Mouse (Mus musculus) spleen, postnatal 14 days (tissue): Measurements from ENCODE around the gene Sema4c.
"Not testable (repeated sequence)": the region's sequence is repeated elsewhere in the genome, so short reads cannot be mapped to it uniquely, and the experiment has no call there.

Experiments used
- DNase-seq, 2 experiments: peaks; one replicate each; pipeline ENCODE4 v3.0.0; 2021 to 2022; ENCODE audit warnings: low spot score in 2 of 2

Gene Sema4c

GRCm38 (mm10) chr1:36556553-36557456, 1.3 kb downstream of the Sema4c start:
- peak; percentile 45 to 68 for DNase-seq

- DNase-seq: no peak
Measured at GRCm38 (mm10) chr1:36555798-36556395, 2.3 kb downstream of the Sema4c start.

GRCm38 (mm10) chr1:36554633-36555399, 3.3 kb downstream of the Sema4c start:
- no peak for DNase-seq

- DNase-seq: no peak
Measured at GRCm38 (mm10) chr1:36552506-36552905, 5.6 kb downstream of the Sema4c start.

- no peak for DNase-seq
Measured at GRCm38 (mm10) chr1:36551904-36552303, 6.2 kb downstream of the Sema4c start.

- no peak for DNase-seq
Measured at GRCm38 (mm10) chr1:36550075-36550863, 7.9 kb downstream of the Sema4c start.

GRCm38 (mm10) chr1:36549491-36549890, 8.7 kb downstream of the Sema4c start:
- no peak for DNase-seq

GRCm38 (mm10) chr1:36548771-36549170, 9.4 kb downstream of the Sema4c start:
- DNase-seq: no peak

GRCm38 (mm10) chr1:36547981-36548598, 10.1 kb downstream of the Sema4c start:
- no peak for DNase-seq

- DNase-seq: peak; percentile 91 to 93
Measured at GRCm38 (mm10) chr1:36546888-36547471, 11.2 kb downstream of the Sema4c start, which contains the start of gene Ankrd39. Gene Ankrd39, minus strand, starts transcription at chr1:36547445.

- DNase-seq: peak in 1 of 2 experiments; percentile 23
Measured at GRCm38 (mm10) chr1:36545845-36546600, 12.1 kb downstream of the Sema4c start.

GRCm38 (mm10) chr1:36545382-36545781, 12.8 kb downstream of the Sema4c start:
- DNase-seq: no peak

GRCm38 (mm10) chr1:36542925-36543324, 15.2 kb downstream of the Sema4c start:
- DNase-seq: no peak

GRCm38 (mm10) chr1:36541844-36542243, 16.3 kb downstream of the Sema4c start:
- DNase-seq: no peak

- DNase-seq: no peak
Measured at GRCm38 (mm10) chr1:36540807-36541206, 17.3 kb downstream of the Sema4c start.

GRCm38 (mm10) chr1:36540132-36540531, 18.0 kb downstream of the Sema4c start:
- no peak for DNase-seq

GRCm38 (mm10) chr1:36539186-36539585, 19.0 kb downstream of the Sema4c start, which contains the start of gene Gm42417:
Gene Gm42417, minus strand, starts transcription at chr1:36539429.
- no peak for DNase-seq

GRCm38 (mm10) chr1:36538727-36539126, 19.4 kb downstream of the Sema4c start:
- DNase-seq: no peak

GRCm38 (mm10) chr1:36536783-36537182, 21.4 kb downstream of the Sema4c start, which contains the start of gene Ankrd23:
Gene Ankrd23, minus strand, starts transcription at chr1:36536883.
- not testable (repeated sequence) for DNase-seq

- DNase-seq: no peak
Measured at GRCm38 (mm10) chr1:36536397-36536728, 21.8 kb downstream of the Sema4c start.
